Mouse (Mus musculus): ENCODE results near the gene Slc6a13.
A peak's percentile ranks its signal among the peaks of the same experiment; 100 is the strongest.
"Not testable (repeated sequence)": the region's sequence is repeated elsewhere in the genome, so short reads cannot be mapped to it uniquely, and the experiment has no call there.

Gene Slc6a13

DNA sequence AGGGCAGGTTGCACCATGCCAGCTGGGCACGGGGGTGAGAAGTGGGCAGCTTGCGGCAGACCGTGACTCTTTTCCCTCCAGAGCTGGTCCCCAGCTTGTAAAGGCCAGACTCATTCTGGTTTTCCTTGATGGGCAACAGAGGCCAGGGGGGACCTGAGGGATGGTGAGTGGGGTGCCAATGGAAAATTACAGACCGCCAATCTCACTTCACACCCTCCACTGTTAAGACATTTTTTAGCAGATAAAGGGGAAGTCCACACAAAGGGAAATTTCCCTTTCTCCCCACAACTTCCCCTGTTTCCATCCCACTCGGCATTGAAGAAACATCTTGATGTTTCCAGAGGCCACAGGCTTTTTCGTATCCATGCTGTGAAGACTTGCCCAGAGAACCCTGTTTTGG is 41.6 kb downstream of the Slc6a13 start:
- H3K27me3 ChIP-seq (ENCODE audit: control insufficient read depth, insufficient read depth, low read length, poor library complexity, severe bottlenecking): no peaks in the 10 kb centered on the region
- no peaks in the 10 kb centered on the region for H3K36me3 ChIP-seq (ENCODE audit: control insufficient read depth, insufficient read depth, low read length, poor library complexity, severe bottlenecking)
- peak; percentile 29 for DNase-seq (ENCODE audit: low read depth, low spot score)

DNA sequence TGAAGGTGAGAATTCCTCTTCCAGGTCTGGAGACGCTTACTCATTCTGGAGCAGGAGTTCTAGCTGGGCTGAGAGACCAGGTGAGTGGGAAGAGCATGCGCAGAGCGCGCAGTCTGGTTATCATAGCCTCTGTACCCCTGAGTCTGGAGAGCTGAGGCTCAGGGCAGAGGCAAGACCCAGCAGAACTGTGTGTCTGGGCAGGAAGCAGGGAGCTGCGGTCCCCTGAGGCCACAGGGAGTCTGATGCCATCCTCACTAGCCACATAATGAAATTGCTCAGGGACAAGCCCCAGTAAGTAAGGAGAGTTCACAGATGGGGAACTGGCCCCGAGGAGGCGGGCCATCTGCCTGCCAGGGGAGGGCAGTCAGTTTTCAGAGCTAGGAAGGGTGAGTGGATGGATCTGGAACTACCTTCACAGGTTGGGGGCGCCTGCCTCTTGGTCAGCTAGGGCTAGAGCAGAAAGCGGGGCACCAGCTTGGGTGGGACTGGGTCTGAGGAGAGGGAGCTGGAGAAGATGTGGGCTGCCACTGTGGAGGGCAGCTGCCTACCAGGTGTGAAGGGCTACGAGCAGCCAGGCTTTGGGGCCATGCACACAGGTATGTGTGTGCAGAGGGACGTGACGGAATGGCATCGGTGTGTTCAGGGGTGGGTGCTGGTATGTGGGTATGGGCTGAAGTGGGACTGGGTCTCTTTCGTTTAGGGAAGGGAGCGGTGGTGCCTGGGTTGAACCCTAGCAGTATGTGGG is 43.2 kb downstream of the Slc6a13 start, which contains the start of gene Slc6a12:
Gene Slc6a12, plus strand, starts transcription at position 51 of the 745 bp plus-strand sequence.
- Histone ChIP-seq H3K27me3 (ENCODE audit: control insufficient read depth, insufficient read depth, low read length, poor library complexity, severe bottlenecking) (no peaks in the 10 kb centered on the region), H3K36me3 (ENCODE audit: control insufficient read depth, insufficient read depth, low read length, poor library complexity, severe bottlenecking) (no peaks in the 10 kb centered on the region)
- DNase-seq (ENCODE audit: low read depth, low spot score): peak; percentile 25

DNA sequence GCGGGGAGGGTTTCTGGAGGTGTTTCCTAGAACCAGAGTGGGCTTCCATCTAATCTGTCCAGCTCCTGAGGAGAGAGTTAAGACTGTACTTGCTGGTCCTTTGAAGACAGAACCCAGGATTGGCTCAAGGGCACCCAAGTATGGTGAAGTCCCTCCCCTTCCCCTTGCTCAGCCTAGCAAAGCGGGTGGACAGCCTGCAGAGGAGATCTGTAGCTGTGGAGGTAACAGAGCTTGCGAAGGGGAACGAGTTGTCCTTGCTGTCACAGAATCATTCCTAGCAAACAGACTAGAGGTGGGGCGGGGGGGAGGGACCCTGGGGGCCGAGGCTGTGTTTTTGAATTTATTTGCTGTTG is 43.7 kb downstream of the Slc6a13 start:
- no peaks in the 10 kb centered on the region for H3K27me3 ChIP-seq (ENCODE audit: control insufficient read depth, insufficient read depth, low read length, poor library complexity, severe bottlenecking)

DNA sequence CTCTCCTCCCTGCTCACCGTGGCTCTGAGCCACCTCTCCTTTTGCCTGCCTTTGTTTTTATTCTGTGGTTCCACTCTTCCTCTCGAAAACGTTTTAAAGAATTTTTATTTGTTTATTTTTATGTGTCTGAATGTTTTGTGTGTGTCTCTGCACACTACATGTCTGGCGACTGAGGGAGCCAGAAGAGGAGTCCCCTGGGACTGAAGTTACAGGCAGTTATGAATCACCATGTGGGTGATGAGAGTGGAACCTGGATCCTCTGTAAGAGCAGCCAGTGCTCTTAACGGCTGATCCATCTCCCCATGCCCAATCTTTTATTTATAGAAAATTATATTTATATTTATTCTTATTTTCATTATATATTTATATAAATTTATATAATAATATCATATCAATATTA is 44.3 kb downstream of the Slc6a13 start:
- Histone ChIP-seq H3K36me3 (ENCODE audit: control insufficient read depth, insufficient read depth, low read length, poor library complexity, severe bottlenecking) (no peaks in the 10 kb centered on the region), H3K27me3 (ENCODE audit: control insufficient read depth, insufficient read depth, low read length, poor library complexity, severe bottlenecking) (no peaks in the 10 kb centered on the region)
- DNase-seq (ENCODE audit: low read depth, low spot score): no peak

More for the DNA sequence above, 43.7 kb downstream of the Slc6a13 start:
- H3K36me3 ChIP-seq (ENCODE audit: control insufficient read depth, insufficient read depth, low read length, poor library complexity, severe bottlenecking): no peaks in the 10 kb centered on the region
- DNase-seq (ENCODE audit: low read depth, low spot score): no peak

DNA sequence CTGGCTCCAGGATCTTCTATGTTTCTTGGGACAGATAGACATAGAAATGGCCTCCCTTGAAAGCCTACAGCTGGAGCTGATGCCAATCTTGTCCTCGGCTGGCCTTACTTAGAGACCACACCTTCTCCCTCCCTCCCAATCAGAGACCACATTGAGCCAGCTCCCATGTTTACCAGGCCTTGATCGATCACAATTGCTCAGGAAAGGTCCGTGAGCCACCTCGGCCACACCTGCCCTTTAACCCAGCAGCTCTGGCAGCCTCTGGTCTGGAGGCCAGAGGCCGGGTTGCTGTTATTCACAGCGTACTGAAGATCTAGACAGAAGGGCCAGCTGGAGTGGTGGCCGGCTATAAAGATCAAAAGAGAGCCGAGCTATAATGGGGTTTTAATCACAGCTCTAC is 46.4 kb downstream of the Slc6a13 start:
- H3K27me3 ChIP-seq (ENCODE audit: control insufficient read depth, insufficient read depth, low read length, poor library complexity, severe bottlenecking): no peaks in the 10 kb centered on the region
- DNase-seq (ENCODE audit: low read depth, low spot score): no peak
- H3K36me3 ChIP-seq (ENCODE audit: control insufficient read depth, insufficient read depth, low read length, poor library complexity, severe bottlenecking): no peaks in the 10 kb centered on the region

DNA sequence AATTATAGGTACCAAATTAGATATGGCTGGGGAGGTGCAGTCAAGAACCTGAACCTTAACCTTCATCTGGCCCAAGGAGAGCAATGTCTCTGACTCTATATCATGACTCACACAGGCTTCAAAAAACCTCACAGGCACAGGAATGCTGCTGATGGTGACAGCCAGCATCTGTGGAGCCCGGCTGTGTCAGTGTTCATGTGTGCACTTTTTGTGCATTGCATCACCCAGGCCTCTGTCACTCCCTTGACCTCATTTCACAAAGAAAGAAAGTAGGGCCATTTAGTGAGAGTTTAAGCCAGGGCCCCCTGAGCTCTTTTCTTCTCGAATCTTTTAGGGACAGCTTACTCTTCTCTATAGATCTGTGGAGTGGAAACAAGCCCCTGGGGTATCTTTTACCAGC is 52.2 kb downstream of the Slc6a13 start:
- no peak for DNase-seq (ENCODE audit: low read depth, low spot score)
- no peaks in the 10 kb centered on the region for H3K27me3 ChIP-seq (ENCODE audit: control insufficient read depth, insufficient read depth, low read length, poor library complexity, severe bottlenecking)
- H3K36me3 ChIP-seq (ENCODE audit: control insufficient read depth, insufficient read depth, low read length, poor library complexity, severe bottlenecking): no peaks in the 10 kb centered on the region

DNA sequence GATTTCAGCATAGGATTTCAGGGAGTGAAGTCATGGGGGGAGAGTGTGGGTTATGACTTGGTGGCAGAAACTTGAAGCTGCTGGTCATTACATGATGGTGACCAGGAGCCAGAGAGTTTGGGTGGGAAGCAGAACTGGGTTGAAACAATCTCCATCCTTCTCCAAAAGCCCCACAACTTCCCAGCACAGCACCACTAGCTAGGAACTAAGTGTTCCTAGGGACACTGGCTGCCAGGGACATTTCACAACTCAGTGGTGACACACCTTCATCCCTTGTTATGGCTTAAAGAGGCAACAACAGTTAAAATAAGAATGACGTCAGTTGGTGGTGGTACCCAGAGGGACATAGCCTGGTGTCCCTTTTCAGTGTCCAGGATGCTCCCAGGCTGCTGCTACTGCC is 56.0 kb downstream of the Slc6a13 start:
- Histone ChIP-seq H3K36me3 (ENCODE audit: control insufficient read depth, insufficient read depth, low read length, poor library complexity, severe bottlenecking) (no peaks in the 10 kb centered on the region), H3K27me3 (ENCODE audit: control insufficient read depth, insufficient read depth, low read length, poor library complexity, severe bottlenecking) (no peaks in the 10 kb centered on the region)
- no peak for DNase-seq (ENCODE audit: low read depth, low spot score)

DNA sequence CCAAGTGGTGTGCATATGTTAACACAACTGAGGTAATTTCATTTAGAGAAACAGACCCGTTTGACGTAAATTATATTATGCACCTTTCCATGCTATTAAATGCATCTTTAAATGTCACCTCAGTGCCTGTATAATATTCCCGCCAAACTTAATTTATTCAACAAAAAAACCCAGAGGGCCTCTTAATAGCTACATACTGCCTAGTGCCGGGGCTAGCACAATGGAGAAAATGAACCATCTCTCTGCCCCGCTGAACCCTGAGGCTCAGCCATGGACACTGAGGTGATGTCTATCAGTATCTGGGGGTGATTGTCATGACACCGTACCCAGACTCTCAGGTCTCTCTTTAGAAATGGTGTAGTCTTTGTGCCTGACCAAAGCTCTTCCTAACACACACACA is 57.2 kb downstream of the Slc6a13 start:
- Histone ChIP-seq H3K36me3 (ENCODE audit: control insufficient read depth, insufficient read depth, low read length, poor library complexity, severe bottlenecking) (no peaks in the 10 kb centered on the region), H3K27me3 (ENCODE audit: control insufficient read depth, insufficient read depth, low read length, poor library complexity, severe bottlenecking) (no peaks in the 10 kb centered on the region)
- no peak for DNase-seq (ENCODE audit: low read depth, low spot score)

DNA sequence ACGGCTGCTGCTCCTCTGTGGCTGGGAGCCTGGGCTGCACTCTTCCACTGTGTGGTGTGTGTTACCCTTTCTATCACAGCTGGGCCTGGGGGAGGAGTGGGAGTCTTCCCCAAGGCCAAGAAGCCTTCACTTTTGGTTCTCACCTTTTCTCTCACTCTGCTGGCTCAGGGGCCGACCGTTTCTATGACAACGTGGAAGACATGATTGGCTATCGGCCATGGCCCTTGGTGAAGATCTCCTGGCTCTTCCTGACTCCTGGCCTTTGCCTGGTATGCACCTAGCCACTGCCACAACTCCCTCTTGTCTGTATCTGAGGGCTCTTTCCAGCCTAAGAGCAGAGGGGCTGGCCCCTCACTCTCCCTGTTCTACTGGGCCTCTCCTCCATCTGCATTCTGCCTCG is 63.0 kb downstream of the Slc6a13 start:
- Histone ChIP-seq H3K36me3 (ENCODE audit: control insufficient read depth, insufficient read depth, low read length, poor library complexity, severe bottlenecking) (no peaks in the 10 kb centered on the region), H3K27me3 (ENCODE audit: control insufficient read depth, insufficient read depth, low read length, poor library complexity, severe bottlenecking) (no peaks in the 10 kb centered on the region)
- DNase-seq (ENCODE audit: low read depth, low spot score): no peak

DNA sequence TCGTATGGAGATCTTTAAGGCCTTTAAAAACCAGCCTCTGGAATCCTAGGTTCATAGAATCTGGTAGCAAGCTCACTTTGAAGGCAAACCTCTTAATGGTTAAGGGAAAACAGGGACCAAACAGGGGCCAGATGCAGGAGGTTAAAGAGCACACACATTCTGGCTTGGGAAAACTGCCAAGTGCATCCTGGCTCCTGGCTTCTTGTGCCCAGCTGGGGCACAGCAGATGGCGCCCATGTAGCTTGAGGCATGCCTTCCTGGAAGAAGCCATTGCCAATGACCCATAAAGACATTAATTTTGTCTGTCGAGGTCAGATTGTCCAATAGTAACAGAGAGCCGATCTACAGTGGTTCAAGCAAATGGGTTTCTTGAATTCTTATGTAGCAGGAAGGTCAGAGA is 63.9 kb downstream of the Slc6a13 start:
- Histone ChIP-seq H3K36me3 (ENCODE audit: control insufficient read depth, insufficient read depth, low read length, poor library complexity, severe bottlenecking) (no peaks in the 10 kb centered on the region), H3K27me3 (ENCODE audit: control insufficient read depth, insufficient read depth, low read length, poor library complexity, severe bottlenecking) (no peaks in the 10 kb centered on the region)
- no peak for DNase-seq (ENCODE audit: low read depth, low spot score)

DNA sequence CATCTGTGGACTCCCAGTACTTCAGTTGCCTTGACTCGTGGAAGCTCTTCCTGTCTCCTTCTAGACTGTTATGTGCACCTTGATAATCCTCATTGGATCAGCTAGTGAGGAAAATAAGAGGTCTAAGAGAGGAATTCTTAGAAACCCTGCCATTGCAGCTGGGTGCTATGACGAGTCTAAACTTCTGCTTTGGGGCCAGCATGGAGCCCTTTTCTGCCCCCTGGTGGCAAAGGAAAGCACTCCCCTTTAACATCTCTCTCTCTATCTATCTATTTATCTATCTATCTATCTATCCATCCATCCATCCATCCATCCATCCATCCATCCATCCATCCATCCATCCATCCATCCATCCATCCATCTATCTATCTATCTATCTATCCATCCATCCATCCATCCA is 66.5 kb downstream of the Slc6a13 start:
- H3K27me3 ChIP-seq (ENCODE audit: control insufficient read depth, insufficient read depth, low read length, poor library complexity, severe bottlenecking); H3K36me3 ChIP-seq (ENCODE audit: control insufficient read depth, insufficient read depth, low read length, poor library complexity, severe bottlenecking): not testable (repeated sequence)
- peak; percentile 72 for DNase-seq (ENCODE audit: low read depth, low spot score)

DNA sequence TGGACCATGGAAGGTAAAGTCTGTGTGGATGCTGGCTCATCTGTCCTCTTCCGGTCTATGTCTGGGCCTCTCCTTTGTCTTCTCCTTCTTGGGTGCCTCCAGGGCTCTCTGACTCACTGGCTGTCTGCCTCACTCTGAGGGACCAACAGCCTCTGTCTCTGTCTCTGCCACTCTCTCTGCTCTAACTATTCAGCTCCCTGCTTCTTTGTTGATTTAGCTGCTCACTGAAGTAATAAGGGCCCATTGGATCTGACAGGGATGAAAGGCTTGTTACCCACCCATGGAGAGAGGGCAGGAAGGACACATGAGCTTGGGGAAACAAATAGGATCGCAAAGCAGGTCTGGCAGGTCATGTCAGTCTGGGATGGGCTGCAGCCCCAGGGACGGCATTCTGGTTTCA is 67.1 kb downstream of the Slc6a13 start:
- Histone ChIP-seq H3K27me3 (ENCODE audit: control insufficient read depth, insufficient read depth, low read length, poor library complexity, severe bottlenecking) (no peaks in the 10 kb centered on the region), H3K36me3 (ENCODE audit: control insufficient read depth, insufficient read depth, low read length, poor library complexity, severe bottlenecking) (no peaks in the 10 kb centered on the region)
- DNase-seq (ENCODE audit: low read depth, low spot score): no peak

DNA sequence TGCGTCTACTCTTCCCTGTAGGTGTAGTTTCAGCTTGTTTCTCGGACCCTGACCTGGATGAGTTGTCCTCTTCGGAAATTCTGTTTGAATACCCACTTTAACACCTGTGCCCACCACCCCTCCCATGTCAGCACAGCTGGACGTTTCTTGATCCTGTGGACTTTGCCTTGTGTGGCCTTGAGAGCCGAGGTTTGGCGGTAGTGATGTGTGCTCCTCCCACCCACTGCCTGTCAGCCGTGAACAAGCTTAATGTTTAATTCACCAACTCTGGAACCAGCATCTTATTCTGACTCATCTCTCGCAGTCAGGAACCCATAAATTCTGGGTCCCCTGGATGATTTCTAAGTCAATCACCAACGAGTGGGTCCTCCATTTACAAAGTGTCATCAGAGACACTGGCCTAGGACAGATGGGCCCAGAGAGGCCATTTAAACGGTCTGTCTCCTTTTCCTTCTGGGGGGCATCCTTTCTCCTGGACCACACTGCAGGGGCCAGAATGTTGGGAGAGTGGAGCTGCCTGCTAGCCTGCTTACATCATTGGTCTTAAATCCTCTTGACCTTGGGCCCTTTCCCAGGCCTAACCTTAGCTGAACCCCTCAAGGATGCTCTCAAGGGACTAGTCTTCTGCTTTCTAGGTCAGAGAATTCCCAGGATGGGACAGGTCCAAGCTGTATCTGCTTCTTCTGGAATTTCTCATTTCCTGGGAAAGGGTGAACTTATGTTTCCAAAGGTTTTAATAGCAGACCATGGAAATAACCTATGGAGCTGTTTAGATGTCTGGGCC is 71.4 kb downstream of the Slc6a13 start:
- no peaks in the 10 kb centered on the region for H3K27me3 ChIP-seq (ENCODE audit: control insufficient read depth, insufficient read depth, low read length, poor library complexity, severe bottlenecking)
- H3K36me3 ChIP-seq (ENCODE audit: control insufficient read depth, insufficient read depth, low read length, poor library complexity, severe bottlenecking): no peaks in the 10 kb centered on the region
- DNase-seq (ENCODE audit: low read depth, low spot score): no peak

DNA sequence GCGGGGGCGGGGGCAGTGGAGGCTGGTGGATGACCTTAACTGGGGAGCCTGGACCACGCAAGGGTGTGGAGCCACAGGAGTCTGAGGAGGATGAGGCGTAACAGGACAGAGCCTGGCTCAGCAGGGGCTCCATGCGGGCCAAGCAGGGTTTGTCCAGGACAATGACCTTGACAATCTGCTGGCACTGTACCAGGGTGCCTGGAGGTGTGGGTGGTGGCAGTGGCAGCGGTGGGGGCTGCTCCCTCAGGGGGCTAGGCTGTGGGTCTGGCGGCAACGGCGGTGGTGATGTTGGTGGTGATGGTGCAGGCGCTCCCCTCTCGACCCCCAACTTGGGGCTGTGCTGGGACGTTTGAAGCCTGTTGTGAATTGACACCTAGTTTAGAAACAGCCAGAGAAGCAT is 76.1 kb downstream of the Slc6a13 start:
- H3K36me3 ChIP-seq (ENCODE audit: control insufficient read depth, insufficient read depth, low read length, poor library complexity, severe bottlenecking): no peaks in the 10 kb centered on the region
- DNase-seq (ENCODE audit: low read depth, low spot score): no peak
- no peaks in the 10 kb centered on the region for H3K27me3 ChIP-seq (ENCODE audit: control insufficient read depth, insufficient read depth, low read length, poor library complexity, severe bottlenecking)

DNA sequence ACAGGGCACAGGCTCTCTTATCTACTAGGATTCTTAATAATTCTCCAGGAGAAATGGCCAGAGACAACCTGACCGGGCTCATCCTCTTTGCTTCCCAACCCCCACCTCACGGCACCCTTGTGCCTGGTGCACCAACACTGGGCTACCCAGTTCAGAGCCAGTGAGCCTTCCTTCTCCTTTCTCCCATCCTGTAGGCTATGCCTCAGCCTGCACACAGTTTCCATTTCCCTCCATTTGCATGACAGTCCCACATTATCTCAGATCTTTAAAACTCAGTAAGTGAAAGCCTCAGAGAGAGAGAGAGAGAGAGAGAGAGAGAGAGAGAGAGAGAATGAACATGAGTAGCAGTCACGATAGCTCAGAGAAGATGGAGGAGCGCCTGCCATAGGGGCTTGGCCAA is 78.2 kb downstream of the Slc6a13 start:
- Histone ChIP-seq H3K36me3 (ENCODE audit: control insufficient read depth, insufficient read depth, low read length, poor library complexity, severe bottlenecking) (no peaks in the 10 kb centered on the region), H3K27me3 (ENCODE audit: control insufficient read depth, insufficient read depth, low read length, poor library complexity, severe bottlenecking) (no peaks in the 10 kb centered on the region)
- no peak for DNase-seq (ENCODE audit: low read depth, low spot score)

All from splenic B cell, adult 2 months (primary cell).